Mouse (Mus musculus) thymus, adult 2 months (tissue): Measurements from ENCODE around the gene Lgalsl. TPM values are rescaled to one million over a fixed set of nuclear protein-coding genes. Genes with fewer than 3 reads are reported as not detected.

Experiments
- DNase-seq: peaks from one replicate; pipeline ENCODE4 v3.0.0; 2021
- H3K27ac ChIP-seq: fragments of 200-500 bp; 2 replicates; pipeline ENCODE4 v1.5.1; 2012; ENCODE audit warnings: low read length, control low read depth; ENCODE audit not compliant: control insufficient read depth, insufficient read depth
- H3K27me3 ChIP-seq: fragments of 200-500 bp; 2 replicates; pipeline ENCODE4 v1.6.1; 2012; ENCODE audit warnings: mild to moderate bottlenecking, low read length, moderate library complexity, mixed read lengths; ENCODE audit not compliant: control insufficient read depth, insufficient read depth
- H3K36me3 ChIP-seq: fragments of 200-500 bp; 2 replicates; pipeline ENCODE4 v1.6.1; 2012; ENCODE audit warnings: mild to moderate bottlenecking, low read length, moderate library complexity; ENCODE audit not compliant: control insufficient read depth, insufficient read depth
- H3K4me1 ChIP-seq: fragments of 200-500 bp; replicated peaks from 2 replicates; pipeline ENCODE4 v1.6.1; 2012; ENCODE audit warnings: low read length; ENCODE audit not compliant: control insufficient read depth, insufficient read depth
- H3K4me3 ChIP-seq: fragments of 200-500 bp; 2 replicates; pipeline ENCODE4 v1.5.1; 2012; ENCODE audit warnings: mild to moderate bottlenecking, low read length, control low read depth, moderate library complexity; ENCODE audit not compliant: control insufficient read depth, insufficient read depth
- CTCF ChIP-seq: fragments of 200-500 bp; IDR thresholded peaks from 2 replicates; pipeline ENCODE4 v1.5.1; 2012; ENCODE audit warnings: mild to moderate bottlenecking, control low read depth, low read length, moderate library complexity, borderline replicate concordance; ENCODE audit not compliant: control insufficient read depth, poor library complexity, insufficient read depth; ENCODE audit errors: extremely low read depth
- POLR2A ChIP-seq: fragments of 200-500 bp; IDR thresholded peaks from 2 replicates; pipeline ENCODE4 v1.6.1; 2012; ENCODE audit warnings: mild to moderate bottlenecking, low read length, control low read depth, moderate library complexity; ENCODE audit not compliant: control insufficient read depth, poor library complexity, insufficient read depth; ENCODE audit errors: extremely low read depth
- WGBS: fragments of 180-500 bp; shearing (Covaris S2); methylation state at CpG from one replicate; pipeline ENCODE4 v1.1.7; 2018; 5-methylcytosine and 5-hydroxymethylcytosine counted together
- polyA plus RNA-seq: library from polyadenylated mRNA; depleted of rRNA; stranded (reverse); fragments of >200 nt; gene quantifications from 2 replicates; pipeline ENCODE4 v1.2.3, GENCODE M21; 2012

Gene Lgalsl
- polyA plus RNA-seq, 1 experiment: 3.3 TPM

- WGBS: 44% methylated on average over 11 of the region's 11 CpGs
- H3K27me3 ChIP-seq: no peaks in the 10 kb centered on the region
Measured at GRCm38 (mm10) chr11:20794913-20795254, 36.0 kb downstream of the Lgalsl start.

DNA sequence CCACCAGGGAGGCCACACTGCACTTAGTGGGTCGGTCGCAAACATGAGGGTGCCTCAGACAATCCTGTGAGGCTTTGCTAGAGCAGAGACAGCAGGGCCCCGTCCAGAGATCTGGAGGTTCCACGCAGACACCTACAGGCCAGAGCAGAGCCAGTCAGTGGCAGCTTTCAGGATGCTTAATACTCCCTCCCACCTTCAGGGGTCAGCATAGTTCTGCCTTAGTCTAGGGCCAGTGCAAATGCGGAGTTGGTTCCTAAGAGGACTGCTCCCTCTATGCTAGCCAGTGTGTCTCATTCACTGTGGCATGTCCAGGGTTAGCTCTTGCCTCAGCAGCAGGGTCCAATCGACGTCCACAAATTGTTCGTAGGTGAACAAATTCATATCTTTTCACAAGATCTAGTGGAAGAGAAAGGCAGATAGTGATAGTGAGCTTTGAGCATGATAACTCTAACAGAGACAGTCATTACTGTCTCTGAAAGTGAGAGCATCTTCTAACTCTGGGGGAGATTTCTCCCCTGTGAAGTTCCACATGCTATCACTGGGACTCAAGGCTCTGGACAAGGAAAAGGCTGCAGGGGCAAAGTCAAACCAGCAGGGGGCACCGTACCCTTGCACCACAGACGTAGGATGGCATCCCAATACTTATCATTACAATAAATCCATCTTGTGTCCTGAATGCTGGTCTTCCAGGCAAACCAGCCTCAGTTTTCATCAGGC lies 36.5 kb downstream of the Lgalsl start:
- no peaks in the 10 kb centered on the region for H3K4me1 ChIP-seq
- TF ChIP-seq CTCF (peak; percentile 74; the same call in 1 of the 2 replicates), POLR2A (no peak)
- peak; percentile 74 for DNase-seq
- no peaks in the 10 kb centered on the region for H3K27me3 ChIP-seq
- no peak overlapping the region for H3K27ac ChIP-seq
- no peaks in the 10 kb centered on the region for H3K36me3 ChIP-seq
- WGBS: 37% methylated on average over 10 of the region's 10 CpGs
- no peak overlapping the region for H3K4me3 ChIP-seq

More at GRCm38 (mm10) chr11:20794913-20795254, 36.0 kb downstream of the Lgalsl start:
- Histone ChIP-seq H3K27ac (no peak overlapping the region), H3K4me3 (no peak overlapping the region), H3K4me1 (no peaks in the 10 kb centered on the region), H3K36me3 (no peaks in the 10 kb centered on the region)
- TF ChIP-seq CTCF (no peak), POLR2A (no peak)
- peak; percentile 2 for DNase-seq

DNA sequence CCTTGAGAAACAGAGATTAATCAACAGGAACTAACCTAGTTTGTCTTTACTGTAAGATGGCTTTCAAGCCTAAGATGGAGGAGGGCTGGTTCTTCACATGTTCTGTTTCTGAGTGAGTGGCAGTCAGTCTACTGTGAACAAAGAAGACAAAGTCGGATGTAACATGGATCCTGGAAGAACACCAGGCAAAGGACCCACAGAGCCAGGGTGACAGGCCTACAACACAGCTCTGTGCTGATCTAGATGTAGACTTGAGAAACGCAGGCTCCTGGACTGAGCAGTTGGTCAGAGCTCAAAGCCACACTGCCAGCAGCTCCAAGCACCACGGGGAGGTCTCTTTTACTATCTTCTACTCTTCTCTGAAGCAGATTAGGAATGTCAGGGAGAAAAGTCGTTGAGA lies 37.2 kb downstream of the Lgalsl start:
- WGBS: 76% methylated on average over 4 of the region's 4 CpGs
- no peaks in the 10 kb centered on the region for H3K27me3 ChIP-seq
- TF ChIP-seq CTCF (no peak), POLR2A (no peak)
- DNase-seq: no peak
- H3K4me1 ChIP-seq: no peaks in the 10 kb centered on the region
- no peak overlapping the region for H3K27ac ChIP-seq
- H3K4me3 ChIP-seq: no peak overlapping the region
- H3K36me3 ChIP-seq: no peaks in the 10 kb centered on the region

DNA sequence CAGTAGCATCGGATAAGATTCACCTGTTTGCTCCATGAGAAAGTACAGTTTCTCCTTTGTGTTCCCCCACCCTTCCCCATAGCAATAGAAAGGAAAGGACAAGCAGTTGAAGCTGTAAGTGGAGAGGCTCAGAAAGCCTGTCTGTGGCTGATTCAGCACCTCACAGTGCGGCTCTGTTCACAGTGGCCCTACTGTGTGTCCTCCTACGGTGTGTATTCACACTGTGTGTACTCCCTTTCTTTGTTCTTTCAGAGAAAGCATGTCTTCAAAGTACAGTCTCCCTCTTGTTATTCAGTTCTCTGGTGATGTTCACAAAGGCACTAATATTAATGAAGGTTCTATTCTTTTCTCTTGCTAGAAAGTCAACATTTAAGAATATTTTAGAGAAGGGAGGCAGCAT lies 38.2 kb downstream of the Lgalsl start:
- Histone ChIP-seq H3K36me3 (no peaks in the 10 kb centered on the region), H3K27me3 (no peaks in the 10 kb centered on the region), H3K4me3 (no peak overlapping the region), H3K4me1 (no peaks in the 10 kb centered on the region), H3K27ac (no peak overlapping the region)
- no peak for DNase-seq
- no peak for TF ChIP-seq POLR2A
- TF ChIP-seq CTCF: no peak
- WGBS: 95% methylated on average over 3 of the region's 3 CpGs

GRCm38 (mm10) chr11:20791334-20791733 lies 39.5 kb downstream of the Lgalsl start:
- no peak for DNase-seq
- Histone ChIP-seq H3K36me3 (no peaks in the 10 kb centered on the region), H3K27me3 (no peaks in the 10 kb centered on the region), H3K27ac (no peak overlapping the region), H3K4me3 (no peak overlapping the region), H3K4me1 (no peaks in the 10 kb centered on the region)
- TF ChIP-seq CTCF: no peak
- TF ChIP-seq POLR2A: no peak
- WGBS: 92% methylated on average over 2 of the region's 2 CpGs

GRCm38 (mm10) chr11:20789015-20789414 lies 41.8 kb downstream of the Lgalsl start:
- Histone ChIP-seq H3K27ac (no peak overlapping the region), H3K36me3 (no peaks in the 10 kb centered on the region), H3K4me3 (no peak overlapping the region), H3K4me1 (no peaks in the 10 kb centered on the region), H3K27me3 (no peaks in the 10 kb centered on the region)
- no peak for DNase-seq
- no peak for TF ChIP-seq CTCF
- TF ChIP-seq POLR2A: no peak
- WGBS: 89% methylated on average over 1 of the region's 1 CpGs
